Mouse (Mus musculus) heart, adult 8-10 months (tissue): Measurements from ENCODE around the gene Umad1. TPM values are rescaled to one million over a fixed set of nuclear protein-coding genes. Genes with fewer than 3 reads are reported as not detected.

ENCODE experiments used
- DNase-seq: peaks from one replicate; pipeline ENCODE4 v3.0.0; 2022; ENCODE audit warnings: low spot score
- total RNA-seq, 4 experiments: library from RNA; stranded (reverse); gene quantifications; 2 replicates each; pipeline ENCODE4 v1.2.4; 2022

Umad1 gene
- total RNA-seq, 4 experiments from 2014 or later, result 11.8 to 14.6 (median 13.0) TPM

GRCm38 (mm10) chr6:8368198-8368864, 109.2 kb downstream of the Umad1 start:
- no peak for DNase-seq

DNA sequence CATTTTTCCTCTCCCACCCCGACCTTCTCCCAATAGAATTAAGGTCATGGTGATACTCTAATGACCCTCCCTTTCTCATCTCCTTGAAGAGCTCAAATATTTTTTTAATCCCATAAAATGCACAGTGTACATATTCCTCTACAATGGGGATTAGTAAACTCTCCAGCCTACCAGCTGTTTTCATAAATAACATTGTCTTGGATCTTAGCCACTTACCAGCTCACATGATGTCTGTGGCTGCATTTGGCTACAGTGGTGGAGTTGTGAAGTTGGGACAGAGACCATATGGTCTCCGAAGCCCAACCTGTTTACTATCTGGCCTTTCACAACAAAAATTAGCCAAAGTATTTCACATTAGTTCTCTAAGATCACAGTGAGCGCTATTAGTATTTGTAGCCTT, 111.5 kb downstream of the Umad1 start:
- peak; percentile 34 for DNase-seq

DNA sequence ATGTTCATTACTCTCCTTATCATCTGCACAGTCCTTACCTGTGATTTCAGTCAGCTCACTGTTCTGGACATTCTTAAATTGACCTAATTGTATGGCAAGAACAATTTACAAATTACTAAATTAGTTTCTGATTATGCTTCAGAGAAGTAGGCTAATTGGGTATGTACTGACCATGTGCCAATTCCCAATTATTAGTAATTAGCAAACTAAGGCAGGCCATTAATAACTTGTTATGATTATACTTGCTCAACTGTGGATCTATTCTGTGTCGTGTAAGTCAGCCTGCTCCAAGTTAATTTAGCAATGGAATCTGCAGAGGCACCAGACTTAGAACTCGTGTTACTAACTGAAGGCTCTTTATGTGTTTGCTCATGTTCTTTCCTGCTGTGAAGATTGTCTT, 114.0 kb downstream of the Umad1 start:
- DNase-seq, result no peak

- DNase-seq, result no peak
These were observed 114.8 kb downstream of the Umad1 start for GRCm38 (mm10) chr6:8373851-8374250.

GRCm38 (mm10) chr6:8374290-8374689, 115.2 kb downstream of the Umad1 start:
- DNase-seq, result no peak

GRCm38 (mm10) chr6:8374712-8375111, 115.6 kb downstream of the Umad1 start:
- no peak for DNase-seq

DNA sequence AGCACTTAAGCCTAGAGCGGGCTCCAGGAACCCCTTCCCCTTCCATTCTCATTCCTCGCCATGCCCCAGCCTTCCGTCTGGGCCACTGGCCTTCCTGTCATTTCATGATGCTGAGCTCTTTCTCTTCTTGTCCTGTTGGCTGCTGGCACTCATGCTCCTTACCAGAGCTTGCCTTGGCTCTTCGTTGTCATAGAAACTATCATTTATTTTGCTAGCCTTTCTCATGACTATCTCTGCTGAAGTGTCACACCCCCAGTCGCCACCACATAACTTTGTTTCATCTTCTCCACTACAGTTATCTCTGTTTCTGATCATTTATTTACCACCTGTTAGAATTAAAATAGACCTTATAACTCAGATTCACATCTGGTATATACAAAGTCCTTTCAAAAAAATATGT, 117.3 kb downstream of the Umad1 start:
- no peak for DNase-seq

DNA sequence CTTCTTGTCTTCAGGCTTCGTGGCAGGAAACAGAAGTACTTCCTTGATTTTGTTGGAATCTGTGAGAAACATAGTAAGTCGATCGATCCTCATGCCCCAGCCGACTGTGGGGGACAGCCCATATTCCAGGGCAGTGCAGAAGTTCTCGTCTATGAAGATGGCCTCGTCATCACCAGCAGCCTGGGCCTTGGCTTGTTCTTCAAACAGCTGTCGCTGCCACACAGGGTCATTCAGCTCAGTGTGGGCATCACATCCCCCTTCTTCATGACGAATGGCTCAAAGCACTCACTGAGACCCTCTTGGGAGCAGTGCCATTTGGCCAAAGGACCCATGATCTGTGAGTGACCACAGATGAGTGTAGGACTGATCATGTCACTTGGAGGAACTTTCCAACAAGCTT, 118.6 kb downstream of the Umad1 start:
- no peak for DNase-seq

DNA sequence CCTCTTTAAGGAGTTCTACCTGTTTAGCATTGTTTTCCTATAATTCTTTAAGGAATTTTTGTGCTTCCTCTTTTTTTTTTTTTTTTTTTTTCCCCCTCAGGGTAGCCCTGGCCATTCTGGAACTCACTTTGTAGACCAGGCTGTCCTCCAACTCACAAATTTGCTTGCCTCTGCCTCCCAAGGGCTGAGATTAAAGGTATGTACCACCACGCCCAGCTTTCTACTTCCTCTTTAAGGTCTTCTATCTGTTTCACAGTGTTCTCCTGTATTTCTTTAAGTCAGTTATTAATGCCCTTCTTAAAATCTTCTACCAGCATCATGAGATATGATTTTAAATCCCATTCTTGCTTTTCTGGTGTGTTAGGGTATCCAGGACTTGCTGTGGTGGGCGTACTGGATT, 130.2 kb downstream of the Umad1 start:
- no peak for DNase-seq

- no peak for DNase-seq
These were observed 131.2 kb downstream of the Umad1 start for GRCm38 (mm10) chr6:8390296-8390695.

- no peak for DNase-seq
These were observed 131.8 kb downstream of the Umad1 start for GRCm38 (mm10) chr6:8390935-8391334.

DNA sequence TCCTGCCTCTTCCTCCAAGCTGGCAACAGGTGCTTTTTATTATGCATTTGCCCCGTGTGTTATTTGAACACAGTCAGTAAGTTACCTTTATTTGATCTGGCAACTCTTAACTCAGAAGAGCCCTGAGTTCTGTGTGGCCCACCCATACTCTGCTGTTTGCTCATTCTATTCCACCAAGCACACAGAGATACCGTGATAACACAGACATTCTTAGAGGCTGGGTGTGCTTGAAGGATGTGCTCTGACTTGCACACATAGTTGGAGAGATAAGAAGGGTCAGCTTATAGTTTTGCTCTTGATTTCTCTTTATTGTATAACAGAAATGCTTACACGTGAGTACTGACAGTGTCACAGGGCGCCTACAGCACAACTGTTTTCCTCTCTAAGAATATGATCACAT, 133.9 kb downstream of the Umad1 start:
- no peak for DNase-seq

DNA sequence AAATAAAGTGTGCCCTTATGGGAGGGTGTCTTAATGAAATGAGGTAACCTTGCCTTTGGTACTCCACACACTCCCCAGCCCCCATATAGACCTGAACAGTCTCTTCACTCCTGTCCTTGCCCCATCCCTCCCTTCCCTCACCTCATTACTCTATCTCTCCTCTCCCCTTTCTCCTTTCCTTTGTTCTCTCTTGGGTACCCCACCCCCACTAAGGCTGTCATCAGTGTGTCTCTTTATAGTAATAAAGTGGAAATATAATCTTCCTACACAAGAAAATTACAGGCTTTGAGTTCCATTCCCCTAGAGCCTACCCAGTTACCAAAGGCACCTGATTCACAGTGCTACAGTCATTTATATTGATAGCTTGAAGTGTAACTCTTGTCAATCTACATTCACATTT, 135.0 kb downstream of the Umad1 start:
- no peak for DNase-seq

- no peak for DNase-seq
These were observed 136.0 kb downstream of the Umad1 start for GRCm38 (mm10) chr6:8395061-8395460.

DNA sequence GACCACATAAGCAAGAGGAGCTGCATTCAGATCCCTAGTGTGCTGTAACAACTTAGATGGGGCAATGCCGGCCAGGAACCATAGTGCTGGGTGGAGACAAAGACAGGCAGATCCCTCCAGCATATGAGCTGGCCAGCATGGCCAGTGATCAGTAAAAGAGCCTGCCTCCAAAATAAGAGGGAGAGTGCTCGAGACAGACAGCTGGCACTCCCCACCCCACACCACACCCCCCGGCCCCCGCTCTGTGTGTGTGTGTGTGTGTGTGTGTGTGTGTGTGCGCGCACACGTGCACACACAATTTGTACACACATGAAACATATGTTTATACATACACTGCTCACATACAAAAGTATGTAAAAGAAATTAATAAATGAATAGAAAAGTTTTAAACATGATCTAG, 138.2 kb downstream of the Umad1 start:
- DNase-seq, result no peak

DNA sequence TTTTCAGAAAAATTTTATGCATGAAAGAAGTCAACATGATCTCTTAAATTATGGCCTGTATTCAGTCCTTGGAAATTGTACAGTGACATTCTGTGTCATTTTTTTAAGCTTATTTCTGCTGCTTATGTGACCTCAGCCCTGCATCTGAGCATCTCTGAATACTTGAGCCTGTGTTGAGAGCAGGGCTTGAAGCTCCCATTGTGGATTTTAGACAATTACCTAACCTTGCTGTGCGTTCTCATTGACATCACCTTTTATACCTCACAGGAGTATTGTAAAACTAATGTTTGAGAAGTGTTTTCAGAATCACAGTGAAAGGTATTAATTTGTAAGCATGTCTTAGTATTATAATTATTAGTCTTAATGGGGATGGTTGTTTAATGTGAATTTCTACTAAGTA, 140.6 kb downstream of the Umad1 start:
- no peak for DNase-seq

- DNase-seq, result no peak
These were observed 144.0 kb downstream of the Umad1 start for GRCm38 (mm10) chr6:8403127-8403526.

DNA sequence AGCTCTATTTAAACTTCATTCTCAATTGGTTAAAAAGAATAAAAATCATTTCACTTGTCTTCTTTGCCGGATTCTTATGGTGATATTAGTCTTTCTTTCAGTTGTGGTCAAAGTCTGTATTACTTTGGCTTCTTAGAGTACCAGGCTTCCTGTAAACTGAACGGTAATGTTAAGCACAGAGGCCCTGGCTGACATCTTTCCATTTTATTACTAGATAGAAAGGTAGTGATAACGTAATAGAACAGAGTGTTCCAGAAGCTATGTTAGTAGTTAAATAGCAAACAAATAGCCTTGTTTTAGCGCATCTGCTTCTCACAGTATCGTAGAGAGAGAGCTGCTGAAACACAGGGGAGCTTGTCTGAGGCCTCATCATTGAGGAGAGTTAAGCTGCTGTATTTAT, 146.8 kb downstream of the Umad1 start:
- DNase-seq, result no peak

GRCm38 (mm10) chr6:8408332-8408731, 149.2 kb downstream of the Umad1 start:
- no peak for DNase-seq

GRCm38 (mm10) chr6:8409865-8410264, 150.8 kb downstream of the Umad1 start:
- DNase-seq, result no peak

- peak; percentile 22 for DNase-seq
These were observed 153.9 kb downstream of the Umad1 start for GRCm38 (mm10) chr6:8412845-8413598.

- no peak for DNase-seq
These were observed 154.9 kb downstream of the Umad1 start for GRCm38 (mm10) chr6:8414020-8414419.

- DNase-seq, result no peak
These were observed 156.7 kb downstream of the Umad1 start for GRCm38 (mm10) chr6:8415823-8416222.
